Mouse (Mus musculus): ENCODE results near the gene Meaf6. TPM values are rescaled to one million over a fixed set of nuclear protein-coding genes. Genes with fewer than 3 reads are reported as not detected.

The Meaf6 gene
- polyA plus RNA-seq, 1 experiment from 2014 or later = 153 TPM

GRCm38 (mm10) chr4:125119070-125119469 is 34.1 kb downstream of the Meaf6 start:
- no peak for ATAC-seq
- Histone ChIP-seq H3K9me3 (replicated peaks; ENCODE audit: control insufficient read depth, low read length) (no peaks in the 10 kb centered on the region), H3K4me2 (ENCODE audit: low read length) (no peak overlapping the region), H3K27ac (ENCODE audit: low read depth, low read length) (no peak overlapping the region), H3K9ac (ENCODE audit: low read length) (no peak overlapping the region), H3K27me3 (replicated peaks; ENCODE audit: control insufficient read depth, insufficient read depth, low read length) (no peaks in the 10 kb centered on the region), H3K36me3 (ENCODE audit: control insufficient read depth, insufficient read depth, low read length) (no peaks in the 10 kb centered on the region), H3K4me1 (ENCODE audit: control insufficient read depth, insufficient read depth, low read length) (0 out of 2 replicates have a peak, but pooled peaks cover 2% of the 10 kb centered on the region), H3K4me3 (ENCODE audit: low read depth, low read length) (no peak overlapping the region)
- DNase-seq (ENCODE audit: low spot score) = peak; percentile 25
- WGBS = 25% methylated on average over 10 of the region's 10 CpGs

- no peaks in the 10 kb centered on the region for H3K27me3 ChIP-seq (replicated peaks; ENCODE audit: control insufficient read depth, insufficient read depth, low read length)
- ATAC-seq (no peak), DNase-seq (ENCODE audit: low spot score) (no peak)
- WGBS = 89% methylated on average over 11 of the region's 11 CpGs
- H3K27ac ChIP-seq (ENCODE audit: low read depth, low read length) = no peak overlapping the region
- H3K9me3 ChIP-seq (replicated peaks; ENCODE audit: control insufficient read depth, low read length) = no peaks in the 10 kb centered on the region
- H3K4me3 ChIP-seq (ENCODE audit: low read depth, low read length) = no peak overlapping the region
- H3K36me3 ChIP-seq (ENCODE audit: control insufficient read depth, insufficient read depth, low read length) = no peaks in the 10 kb centered on the region
- H3K4me2 ChIP-seq (ENCODE audit: low read length) = no peak overlapping the region
- 0 out of 2 replicates have a peak, but pooled peaks cover 2% of the 10 kb centered on the region for H3K4me1 ChIP-seq (ENCODE audit: control insufficient read depth, insufficient read depth, low read length)
- no peak overlapping the region for H3K9ac ChIP-seq (ENCODE audit: low read length)
Measured at GRCm38 (mm10) chr4:125119721-125120120, 34.8 kb downstream of the Meaf6 start.

GRCm38 (mm10) chr4:125122431-125123278 is 37.7 kb downstream of the Meaf6 start:
- peaks cover 5% of the 10 kb centered on the region; the same call in 1 of the 2 replicates for H3K4me1 ChIP-seq (ENCODE audit: control insufficient read depth, insufficient read depth, low read length)
- no peak overlapping the region for H3K27ac ChIP-seq (ENCODE audit: low read depth, low read length)
- no peaks in the 10 kb centered on the region for H3K9me3 ChIP-seq (replicated peaks; ENCODE audit: control insufficient read depth, low read length)
- no peak overlapping the region for H3K4me2 ChIP-seq (ENCODE audit: low read length)
- H3K9ac ChIP-seq (ENCODE audit: low read length) = no peak overlapping the region
- DNase-seq (ENCODE audit: low spot score) = no peak
- no peak for ATAC-seq
- H3K4me3 ChIP-seq (ENCODE audit: low read depth, low read length) = no peak overlapping the region
- H3K27me3 ChIP-seq (replicated peaks; ENCODE audit: control insufficient read depth, insufficient read depth, low read length) = 0 out of 2 replicates have a peak, but pooled peaks cover 2% of the 10 kb centered on the region
- WGBS = 22% methylated on average over 16 of the region's 16 CpGs
- no peaks in the 10 kb centered on the region for H3K36me3 ChIP-seq (ENCODE audit: control insufficient read depth, insufficient read depth, low read length)

GRCm38 (mm10) chr4:125123279-125123671 is 38.3 kb downstream of the Meaf6 start:
- Histone ChIP-seq H3K27me3 (replicated peaks; ENCODE audit: control insufficient read depth, insufficient read depth, low read length) (0 out of 2 replicates have a peak, but pooled peaks cover 7% of the 10 kb centered on the region), H3K4me1 (ENCODE audit: control insufficient read depth, insufficient read depth, low read length) (peaks cover 10% of the 10 kb centered on the region; the same call in 1 of the 2 replicates), H3K36me3 (ENCODE audit: control insufficient read depth, insufficient read depth, low read length) (no peaks in the 10 kb centered on the region), H3K27ac (ENCODE audit: low read depth, low read length) (no peak overlapping the region), H3K4me2 (ENCODE audit: low read length) (no peak overlapping the region), H3K9ac (ENCODE audit: low read length) (no peak overlapping the region), H3K9me3 (replicated peaks; ENCODE audit: control insufficient read depth, low read length) (no peaks in the 10 kb centered on the region), H3K4me3 (ENCODE audit: low read depth, low read length) (no peak overlapping the region)
- no peak for DNase-seq (ENCODE audit: low spot score)
- no peak for ATAC-seq
- 77% methylated on average over 7 of the region's 7 CpGs for WGBS

- DNase-seq (ENCODE audit: low spot score) (no peak), ATAC-seq (no peak)
- Histone ChIP-seq H3K4me2 (ENCODE audit: low read length) (no peak overlapping the region), H3K4me3 (ENCODE audit: low read depth, low read length) (no peak overlapping the region), H3K27me3 (replicated peaks; ENCODE audit: control insufficient read depth, insufficient read depth, low read length) (0 out of 2 replicates have a peak, but pooled peaks cover 10% of the 10 kb centered on the region), H3K4me1 (ENCODE audit: control insufficient read depth, insufficient read depth, low read length) (peaks cover 10% of the 10 kb centered on the region; the same call in 1 of the 2 replicates), H3K36me3 (ENCODE audit: control insufficient read depth, insufficient read depth, low read length) (no peaks in the 10 kb centered on the region), H3K27ac (ENCODE audit: low read depth, low read length) (no peak overlapping the region), H3K9me3 (replicated peaks; ENCODE audit: control insufficient read depth, low read length) (no peaks in the 10 kb centered on the region), H3K9ac (ENCODE audit: low read length) (no peak overlapping the region)
- 47% methylated on average over 7 of the region's 7 CpGs for WGBS
Measured at GRCm38 (mm10) chr4:125124424-125125209, 39.7 kb downstream of the Meaf6 start.

- Histone ChIP-seq H3K4me2 (ENCODE audit: low read length) (no peak overlapping the region), H3K4me1 (ENCODE audit: control insufficient read depth, insufficient read depth, low read length) (peaks cover 10% of the 10 kb centered on the region; the same call in 1 of the 2 replicates), H3K36me3 (ENCODE audit: control insufficient read depth, insufficient read depth, low read length) (no peaks in the 10 kb centered on the region), H3K9ac (ENCODE audit: low read length) (no peak overlapping the region), H3K4me3 (ENCODE audit: low read depth, low read length) (no peak overlapping the region), H3K9me3 (replicated peaks; ENCODE audit: control insufficient read depth, low read length) (no peaks in the 10 kb centered on the region), H3K27ac (ENCODE audit: low read depth, low read length) (no peak overlapping the region), H3K27me3 (replicated peaks; ENCODE audit: control insufficient read depth, insufficient read depth, low read length) (0 out of 2 replicates have a peak, but pooled peaks cover 10% of the 10 kb centered on the region)
- 77% methylated on average over 7 of the region's 7 CpGs for WGBS
- ATAC-seq = no peak
- no peak for DNase-seq (ENCODE audit: low spot score)
Measured at GRCm38 (mm10) chr4:125125361-125125921, 40.5 kb downstream of the Meaf6 start.

GRCm38 (mm10) chr4:125126186-125126585 is 41.3 kb downstream of the Meaf6 start:
- no peak for DNase-seq (ENCODE audit: low spot score)
- H3K9ac ChIP-seq (ENCODE audit: low read length) = no peak overlapping the region
- H3K9me3 ChIP-seq (replicated peaks; ENCODE audit: control insufficient read depth, low read length) = no peaks in the 10 kb centered on the region
- no peaks in the 10 kb centered on the region for H3K36me3 ChIP-seq (ENCODE audit: control insufficient read depth, insufficient read depth, low read length)
- H3K4me3 ChIP-seq (ENCODE audit: low read depth, low read length) = no peak overlapping the region
- no peak overlapping the region for H3K27ac ChIP-seq (ENCODE audit: low read depth, low read length)
- H3K4me2 ChIP-seq (ENCODE audit: low read length) = no peak overlapping the region
- 91% methylated on average over 3 of the region's 3 CpGs for WGBS
- peaks cover 10% of the 10 kb centered on the region; the same call in 1 of the 2 replicates for H3K4me1 ChIP-seq (ENCODE audit: control insufficient read depth, insufficient read depth, low read length)
- H3K27me3 ChIP-seq (replicated peaks; ENCODE audit: control insufficient read depth, insufficient read depth, low read length) = 0 out of 2 replicates have a peak, but pooled peaks cover 10% of the 10 kb centered on the region
- no peak for ATAC-seq

- no peak for DNase-seq (ENCODE audit: low spot score)
- 86% methylated on average over 7 of the region's 7 CpGs for WGBS
- Histone ChIP-seq H3K9ac (ENCODE audit: low read length) (no peak overlapping the region), H3K27ac (ENCODE audit: low read depth, low read length) (no peak overlapping the region), H3K4me2 (ENCODE audit: low read length) (peak overlapping the region; percentile 98), H3K27me3 (replicated peaks; ENCODE audit: control insufficient read depth, insufficient read depth, low read length) (0 out of 2 replicates have a peak, but pooled peaks cover 10% of the 10 kb centered on the region), H3K9me3 (replicated peaks; ENCODE audit: control insufficient read depth, low read length) (no peaks in the 10 kb centered on the region), H3K36me3 (ENCODE audit: control insufficient read depth, insufficient read depth, low read length) (no peaks in the 10 kb centered on the region), H3K4me3 (ENCODE audit: low read depth, low read length) (0 out of 2 replicates have a peak overlapping the region, but pooled peaks have one; percentile 58), H3K4me1 (ENCODE audit: control insufficient read depth, insufficient read depth, low read length) (peaks cover 10% of the 10 kb centered on the region; the same call in 1 of the 2 replicates)
- ATAC-seq = no peak
Measured at GRCm38 (mm10) chr4:125126761-125127160, 41.8 kb downstream of the Meaf6 start.
